Mouse (Mus musculus) small intestine, adult 2 months (tissue): ENCODE results near the gene Gm49355.

Experiments used
- CTCF ChIP-seq: fragments of 200-500 bp; IDR thresholded peaks from 2 replicates; pipeline ENCODE4 v1.5.1; 2012; ENCODE audit warnings: low read depth, mild to moderate bottlenecking, control low read depth, inconsistent platforms, low read length, moderate library complexity, mixed read lengths; ENCODE audit not compliant: insufficient replicate concordance, insufficient read length; ENCODE audit errors: extremely low read depth
- POLR2A ChIP-seq: fragments of 200-500 bp; IDR thresholded peaks from 2 replicates; pipeline ENCODE4 v1.6.1; 2012; ENCODE audit warnings: low read depth, mild to moderate bottlenecking, control low read depth, inconsistent platforms, low read length, moderate library complexity

DNA sequence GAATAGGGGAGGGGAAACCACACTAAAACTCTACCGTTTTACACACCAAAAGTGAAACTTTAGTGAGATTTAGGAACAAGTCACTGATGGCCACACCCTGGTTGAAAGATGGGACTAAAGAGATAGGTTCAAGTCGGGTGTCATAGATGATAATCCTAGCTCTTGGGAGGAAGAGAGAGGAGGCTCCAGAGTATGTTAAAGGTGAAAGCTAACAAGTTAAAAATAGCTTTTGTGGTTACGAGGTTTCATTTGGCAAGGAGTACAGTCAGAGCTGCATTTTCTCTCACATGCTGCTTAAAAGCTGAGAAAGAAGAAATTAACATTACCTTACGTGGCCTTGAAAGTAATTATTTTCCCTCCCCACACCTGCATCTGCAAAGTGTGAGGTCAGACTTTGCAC lies 40.0 kb upstream of the Gm49355 start:
- no peak for TF ChIP-seq CTCF
- TF ChIP-seq POLR2A, result no peak
